Mouse (Mus musculus) neural tube, embryonic 11.5 days (tissue): ENCODE data around the gene Lrrc73. TPM values are rescaled to one million over a fixed set of nuclear protein-coding genes. Genes with fewer than 3 reads are reported as not detected.

Source experiments
- ATAC-seq: fragments of 200-750 bp; cut with Nextera tagmentation; 2 replicates; pipeline ENCODE4 v1.8.0; 2017; ENCODE audit warnings: moderate number of reproducible peaks, mild to moderate bottlenecking, moderate TSS enrichment, moderate library complexity; ENCODE audit not compliant: insufficient read depth, low FRiP score, low TSS enrichment
- DNase-seq: peaks from one replicate; pipeline ENCODE4 v3.0.0-alpha.2; 2015; ENCODE audit warnings: low spot score
- H3K27ac ChIP-seq: fragments of 300-500 bp; sonication (generic); 2 replicates; pipeline ENCODE4 v1.5.1; 2014; ENCODE audit warnings: low read depth, mild to moderate bottlenecking, low read length
- H3K27me3 ChIP-seq: fragments of 300-500 bp; sonication (generic); 2 replicates; pipeline ENCODE4 v1.6.1; 2014; ENCODE audit warnings: mild to moderate bottlenecking, low read length, mixed read lengths; ENCODE audit not compliant: control insufficient read depth, insufficient read depth
- H3K36me3 ChIP-seq: fragments of 300-500 bp; sonication (generic); 2 replicates; pipeline ENCODE4 v1.6.1; 2014; ENCODE audit warnings: mild to moderate bottlenecking, low read length, moderate library complexity, mixed read lengths; ENCODE audit not compliant: control insufficient read depth, insufficient read depth
- H3K4me1 ChIP-seq: fragments of 300-500 bp; sonication (generic); 2 replicates; pipeline ENCODE4 v1.6.1; 2014; ENCODE audit warnings: low read length, mixed read lengths; ENCODE audit not compliant: control insufficient read depth, insufficient read depth
- H3K4me2 ChIP-seq: fragments of 300-500 bp; sonication (generic); 2 replicates; pipeline ENCODE4 v1.6.1; 2014; ENCODE audit warnings: low read depth, mild to moderate bottlenecking, moderate library complexity
- H3K4me3 ChIP-seq: fragments of 300-500 bp; sonication (generic); 2 replicates; pipeline ENCODE4 v1.5.1; 2014; ENCODE audit warnings: low read depth, low read length
- H3K9ac ChIP-seq: fragments of 300-500 bp; sonication (generic); 2 replicates; pipeline ENCODE4 v1.6.1; 2014; ENCODE audit warnings: mild to moderate bottlenecking, low read length
- H3K9me3 ChIP-seq: fragments of 300-500 bp; sonication (generic); 2 replicates; pipeline ENCODE4 v1.6.1; 2016; ENCODE audit warnings: low read length; ENCODE audit not compliant: control insufficient read depth
- WGBS: fragments of 180-500 bp; shearing (Covaris S2); extraction: QIAGEN DNeasy Blood & Tissue Kit; methylation state at CpG from one replicate; pipeline ENCODE4 v1.1.7; 2014; 5-methylcytosine and 5-hydroxymethylcytosine counted together
- polyA plus RNA-seq: library from polyadenylated mRNA; unstranded; fragments of >200 nt; fragmentation: Nextera tagmentation; extraction: Ambion mirVana; gene quantifications from 2 replicates; pipeline ENCODE4 v1.2.1, GENCODE M21; 2014

Lrrc73 gene
- 1.7 and 2.8 TPM in 2 replicates for polyA plus RNA-seq

DNA sequence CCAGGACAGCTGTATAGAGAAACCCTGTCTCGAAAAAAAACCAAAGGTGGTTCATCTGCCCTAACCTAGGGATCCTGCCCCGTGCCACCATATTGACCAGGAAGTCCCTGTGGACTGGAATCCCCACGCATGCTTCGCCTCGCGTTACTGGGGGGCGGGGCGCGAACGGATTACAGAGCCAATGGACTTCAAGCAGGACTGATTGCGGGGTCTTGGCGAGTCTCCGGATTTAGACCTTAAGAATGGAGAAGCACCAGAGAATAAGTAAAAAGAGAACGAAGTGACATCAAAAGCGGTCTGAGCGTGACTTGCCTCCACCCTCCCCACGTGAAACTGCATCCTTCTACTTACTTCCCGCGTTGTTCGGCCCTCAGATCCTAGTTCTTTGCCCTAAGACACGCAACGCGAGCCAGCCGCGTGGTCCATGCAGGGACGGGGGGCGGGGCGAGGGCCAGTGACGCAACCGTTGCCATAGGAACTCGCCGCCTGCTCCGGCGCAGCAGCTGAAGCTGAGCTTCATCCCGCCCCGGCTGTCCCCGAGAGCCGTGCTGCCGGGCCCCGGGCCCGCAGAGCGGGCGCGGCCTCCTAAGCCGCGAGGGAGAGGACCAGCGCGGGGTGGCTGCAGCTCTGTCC is at the start of gene Lrrc73:
TSS of gene Lrrc73 (plus strand) at position 80 of the 633 bp plus-strand sequence.
- 0 out of 2 replicates have a peak, but pooled peaks cover 2% of the 10 kb centered on the region for H3K9me3 ChIP-seq
- 0 out of 2 replicates have a peak within 1 kb of the TSS, but pooled peaks have one; percentile 20 for H3K27ac ChIP-seq
- H3K4me3 ChIP-seq = peak within 1 kb of the TSS; percentile 63
- peak; percentile 93 for DNase-seq
- peaks cover 13% of the 10 kb centered on the region for H3K4me1 ChIP-seq
- peak; percentile 85 for ATAC-seq
- peaks cover 11% of the 10 kb centered on the region for H3K27me3 ChIP-seq
- H3K36me3 ChIP-seq = peaks cover 15% of the 10 kb centered on the region
- 3% methylated on average over 38 of the region's 48 CpGs for WGBS
- H3K4me2 ChIP-seq = peak within 1 kb of the TSS; percentile 97
- peak within 1 kb of the TSS; percentile 67 for H3K9ac ChIP-seq

GRCm38 (mm10) chr17:46206676-46207075 is 46.7 kb upstream of the Lrrc73 start:
- H3K4me3 ChIP-seq = no peak overlapping the region
- ATAC-seq (no peak), DNase-seq (no peak)
- H3K27me3 ChIP-seq = no peaks in the 10 kb centered on the region
- peaks cover 9% of the 10 kb centered on the region for H3K4me1 ChIP-seq
- no peak overlapping the region for H3K4me2 ChIP-seq
- H3K36me3 ChIP-seq = peaks cover 6% of the 10 kb centered on the region; the same call in 1 of the 2 replicates
- H3K9ac ChIP-seq = no peak overlapping the region
- no peaks in the 10 kb centered on the region for H3K9me3 ChIP-seq
- no peak overlapping the region for H3K27ac ChIP-seq

- no peak overlapping the region for H3K4me2 ChIP-seq
- no peaks in the 10 kb centered on the region for H3K9me3 ChIP-seq
- no peak overlapping the region for H3K4me3 ChIP-seq
- H3K36me3 ChIP-seq = peaks cover 6% of the 10 kb centered on the region; the same call in 1 of the 2 replicates
- DNase-seq (no peak), ATAC-seq (no peak)
- H3K9ac ChIP-seq = no peak overlapping the region
- 95% methylated on average over 3 of the region's 3 CpGs for WGBS
- no peak overlapping the region for H3K27ac ChIP-seq
- no peaks in the 10 kb centered on the region for H3K4me1 ChIP-seq
- no peaks in the 10 kb centered on the region for H3K27me3 ChIP-seq
These were observed 42.8 kb upstream of the Lrrc73 start for GRCm38 (mm10) chr17:46210550-46210949.

GRCm38 (mm10) chr17:46221601-46222000 is 31.7 kb upstream of the Lrrc73 start:
- Histone ChIP-seq H3K4me2 (no peak overlapping the region), H3K4me1 (no peaks in the 10 kb centered on the region), H3K27ac (no peak overlapping the region), H3K27me3 (no peaks in the 10 kb centered on the region), H3K4me3 (no peak overlapping the region), H3K36me3 (peaks cover 31% of the 10 kb centered on the region), H3K9ac (no peak overlapping the region), H3K9me3 (no peaks in the 10 kb centered on the region)
- no peak for ATAC-seq
- 95% methylated on average over 3 of the region's 3 CpGs for WGBS
- no peak for DNase-seq

GRCm38 (mm10) chr17:46227576-46227975 is 25.8 kb upstream of the Lrrc73 start:
- peaks cover 36% of the 10 kb centered on the region for H3K36me3 ChIP-seq
- no peak for ATAC-seq
- H3K4me3 ChIP-seq = no peak overlapping the region

GRCm38 (mm10) chr17:46236067-46236466 is 17.3 kb upstream of the Lrrc73 start:
- H3K4me3 ChIP-seq = no peak overlapping the region
- WGBS = 80% methylated on average over 1 of the region's 1 CpGs
- H3K9ac ChIP-seq = no peak overlapping the region
- no peak overlapping the region for H3K4me2 ChIP-seq
- H3K4me1 ChIP-seq = no peaks in the 10 kb centered on the region
- H3K9me3 ChIP-seq = no peaks in the 10 kb centered on the region
- ATAC-seq (no peak), DNase-seq (no peak)
- H3K36me3 ChIP-seq = peaks cover 24% of the 10 kb centered on the region
- H3K27me3 ChIP-seq = no peaks in the 10 kb centered on the region
- H3K27ac ChIP-seq = no peak overlapping the region

More at GRCm38 (mm10) chr17:46227576-46227975, 25.8 kb upstream of the Lrrc73 start:
- Histone ChIP-seq H3K4me1 (no peaks in the 10 kb centered on the region), H3K27ac (no peak overlapping the region), H3K9me3 (no peaks in the 10 kb centered on the region), H3K9ac (no peak overlapping the region), H3K4me2 (no peak overlapping the region), H3K27me3 (no peaks in the 10 kb centered on the region)
- WGBS = 85% methylated on average over 7 of the region's 7 CpGs
- DNase-seq = no peak

- ATAC-seq (no peak), DNase-seq (no peak)
- 91% methylated on average over 6 of the region's 6 CpGs for WGBS
- Histone ChIP-seq H3K4me1 (no peaks in the 10 kb centered on the region), H3K36me3 (peaks cover 31% of the 10 kb centered on the region), H3K9me3 (no peaks in the 10 kb centered on the region), H3K9ac (no peak overlapping the region), H3K27me3 (no peaks in the 10 kb centered on the region), H3K4me2 (no peak overlapping the region), H3K4me3 (no peak overlapping the region), H3K27ac (no peak overlapping the region)
These were observed 16.3 kb upstream of the Lrrc73 start for GRCm38 (mm10) chr17:46237079-46237478.

- no peaks in the 10 kb centered on the region for H3K4me1 ChIP-seq
- H3K9ac ChIP-seq = no peak overlapping the region
- H3K4me2 ChIP-seq = no peak overlapping the region
- H3K36me3 ChIP-seq = peaks cover 35% of the 10 kb centered on the region
- H3K27ac ChIP-seq = no peak overlapping the region
- no peaks in the 10 kb centered on the region for H3K27me3 ChIP-seq
- 88% methylated on average over 5 of the region's 5 CpGs for WGBS
- no peak for ATAC-seq
- DNase-seq = no peak
- no peaks in the 10 kb centered on the region for H3K9me3 ChIP-seq
- H3K4me3 ChIP-seq = no peak overlapping the region
These were observed 15.9 kb upstream of the Lrrc73 start for GRCm38 (mm10) chr17:46237480-46237879.

DNA sequence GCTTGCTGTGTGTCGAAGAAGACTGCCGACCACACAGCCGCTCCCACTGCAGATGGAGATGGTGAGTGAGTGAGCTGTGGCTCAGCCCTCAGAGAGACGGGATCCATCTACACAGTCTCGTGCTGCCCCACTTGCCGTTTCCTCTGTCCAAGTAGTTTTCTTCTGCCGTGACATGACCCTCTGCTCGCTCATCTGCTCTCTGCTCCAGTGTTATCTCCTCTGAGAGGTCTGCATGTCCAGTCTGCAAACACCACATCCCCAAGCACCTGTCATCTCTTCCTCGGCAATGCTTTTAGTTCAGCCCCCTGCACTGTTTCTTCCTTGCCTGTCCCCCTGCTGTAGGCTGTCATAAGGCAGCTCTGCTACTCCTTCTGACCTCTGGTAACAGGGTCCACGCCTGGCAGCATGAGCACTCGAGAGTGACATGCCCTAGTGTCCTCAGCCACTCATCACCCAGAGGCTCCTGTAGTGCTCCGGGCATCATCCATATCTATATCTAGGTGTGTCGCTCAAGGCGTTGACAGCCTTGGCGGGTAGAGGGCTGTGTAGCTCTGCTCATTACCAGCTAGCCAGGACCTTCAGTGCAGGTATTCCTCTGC is 13.7 kb upstream of the Lrrc73 start:
- Histone ChIP-seq H3K27me3 (no peaks in the 10 kb centered on the region), H3K36me3 (peaks cover 39% of the 10 kb centered on the region), H3K4me1 (no peaks in the 10 kb centered on the region), H3K9me3 (no peaks in the 10 kb centered on the region), H3K4me3 (no peak overlapping the region), H3K27ac (no peak overlapping the region), H3K9ac (no peak overlapping the region), H3K4me2 (no peak overlapping the region)
- ATAC-seq (no peak), DNase-seq (no peak)
- WGBS = 92% methylated on average over 15 of the region's 15 CpGs
